Mouse (Mus musculus): ENCODE measurements around the gene Tex50. TPM values are rescaled to one million over a fixed set of nuclear protein-coding genes. Genes with fewer than 3 reads are reported as not detected.
"Not testable (repeated sequence)": the region's sequence is repeated elsewhere in the genome, so short reads cannot be mapped to it uniquely, and the experiment has no call there.

Gene Tex50
- total and polyA plus RNA-seq, 3 experiments = not detected

- Histone ChIP-seq H3K79me2 (ENCODE audit: control insufficient read depth, insufficient read depth, low read length, poor library complexity) (no peaks in the 10 kb centered on the region), H3K9ac (ENCODE audit: control insufficient read depth, low read depth, low read length, poor library complexity, severe bottlenecking) (no peak overlapping the region), H3K4me3 (ENCODE audit: control insufficient read depth in 1 of 2, insufficient read depth in 1 of 2, low read depth in 2 of 2, low read length in 2 of 2) (peak overlapping the region in 1 of 2 experiments; percentile 19; a peak in 1 of 4 replicates), H3K9me3 (replicated peaks; ENCODE audit: insufficient read depth, low read length) (no peaks in the 10 kb centered on the region), H3K4me1 (ENCODE audit: control insufficient read depth in 1 of 2, insufficient read depth in 2 of 2, low read length in 2 of 2) (no peaks in the 10 kb centered on the region; a peak in 1 of 4 replicates), H3K27me3 (ENCODE audit: control insufficient read depth in 1 of 2, insufficient read depth in 2 of 2, low read length in 2 of 2) (0 out of 4 replicates have a peak, but pooled peaks cover 0 to 1% of the 10 kb centered on the region in 2 experiments), H3K36me3 (ENCODE audit: control insufficient read depth in 1 of 2, insufficient read depth in 2 of 2, low read length in 2 of 2) (no peaks in the 10 kb centered on the region), H3K27ac (ENCODE audit: control insufficient read depth, low read depth, low read length) (no peak overlapping the region)
- peak; percentile 22 for DNase-seq (ENCODE audit: low read depth, low spot score)
- TF ChIP-seq CHD1 (IDR thresholded peaks at IDR 0.05; ENCODE audit: low read depth, low read length) (no peak), MYC (IDR thresholded peaks at IDR 0.05; ENCODE audit: low read depth, low read length) (no peak), JUND (IDR thresholded peaks at IDR 0.05; ENCODE audit: low read depth, low read length) (no peak), CHD2 (IDR thresholded peaks at IDR 0.05; ENCODE audit: low read length) (no peak), NRF1 (IDR thresholded peaks at IDR 0.05; ENCODE audit: insufficient read depth, low read depth, low read length, poor library complexity, severe bottlenecking) (no peak), POLR2AphosphoS2 (IDR thresholded peaks at IDR 0.05; ENCODE audit: low read length) (no peak), ZC3H11A (IDR thresholded peaks at IDR 0.05; ENCODE audit: low read depth, low read length) (no peak), USF1 (IDR thresholded peaks at IDR 0.05; ENCODE audit: low read depth, low read length) (no peak), SIN3A (IDR thresholded peaks at IDR 0.05; ENCODE audit: low read length) (no peak), GATA1 (IDR thresholded peaks at IDR 0.05; ENCODE audit: low read depth, low read length) (no peak), MAZ (IDR thresholded peaks at IDR 0.05; ENCODE audit: low read depth, low read length) (no peak), USF2 (IDR thresholded peaks at IDR 0.05; ENCODE audit: borderline replicate concordance in 1 of 2, insufficient read depth in 1 of 2, low read depth in 1 of 2, low read length in 2 of 2) (no peak), RCOR1 (IDR thresholded peaks at IDR 0.05; ENCODE audit: low read depth, low read length) (no peak), CTCF (IDR thresholded peaks at IDR 0.05 in 2 of 3, conservative IDR thresholded peaks at IDR 0.05 in 1 of 3; ENCODE audit: control insufficient read depth in 1 of 3, insufficient read depth in 1 of 3, low read depth in 2 of 3, low read length in 3 of 3, poor library complexity in 1 of 3, severe bottlenecking in 1 of 3) (no peak), UBTF (IDR thresholded peaks at IDR 0.05; ENCODE audit: borderline replicate concordance, insufficient read depth, low read depth, low read length) (no peak), MEF2A (IDR thresholded peaks at IDR 0.05; ENCODE audit: extremely low read depth, insufficient replicate concordance, low read depth, low read length, poor library complexity, severe bottlenecking) (no peak), MAFK (IDR thresholded peaks at IDR 0.05; ENCODE audit: borderline replicate concordance, low read depth, low read length) (no peak)
Observed at GRCm38 (mm10) chr1:161151098-161151497, 8.0 kb downstream of the Tex50 start.

GRCm38 (mm10) chr1:161147888-161148287 is 11.2 kb downstream of the Tex50 start:
- Histone ChIP-seq H3K9ac (ENCODE audit: control insufficient read depth, low read depth, low read length, poor library complexity, severe bottlenecking) (no peak overlapping the region), H3K79me2 (ENCODE audit: control insufficient read depth, insufficient read depth, low read length, poor library complexity) (no peaks in the 10 kb centered on the region), H3K36me3 (ENCODE audit: control insufficient read depth in 1 of 2, insufficient read depth in 2 of 2, low read length in 2 of 2) (no peaks in the 10 kb centered on the region), H3K9me3 (replicated peaks; ENCODE audit: insufficient read depth, low read length) (no peaks in the 10 kb centered on the region), H3K4me3 (ENCODE audit: control insufficient read depth in 1 of 2, insufficient read depth in 1 of 2, low read depth in 2 of 2, low read length in 2 of 2) (no peak overlapping the region), H3K27me3 (ENCODE audit: control insufficient read depth in 1 of 2, insufficient read depth in 2 of 2, low read length in 2 of 2) (0 out of 4 replicates have a peak, but pooled peaks cover 0 to 1% of the 10 kb centered on the region in 2 experiments), H3K27ac (ENCODE audit: control insufficient read depth, low read depth, low read length) (no peak overlapping the region), H3K4me1 (ENCODE audit: control insufficient read depth in 1 of 2, insufficient read depth in 2 of 2, low read length in 2 of 2) (no peaks in the 10 kb centered on the region; a peak in 1 of 4 replicates)
- no peak for DNase-seq (ENCODE audit: low read depth, low spot score)
- TF ChIP-seq RAD21 (IDR thresholded peaks at IDR 0.05; ENCODE audit: low read depth, low read length) = no peak
- peak; percentile 87 for TF ChIP-seq MAFK (IDR thresholded peaks at IDR 0.05; ENCODE audit: borderline replicate concordance, low read depth, low read length)

- H3K9ac ChIP-seq (ENCODE audit: control insufficient read depth, low read depth, low read length, poor library complexity, severe bottlenecking); H3K27ac ChIP-seq (ENCODE audit: control insufficient read depth, low read depth, low read length); H3K79me2 ChIP-seq (ENCODE audit: control insufficient read depth, insufficient read depth, low read length, poor library complexity); DNase-seq (ENCODE audit: low read depth, low spot score); H3K4me3 ChIP-seq (ENCODE audit: control insufficient read depth in 1 of 2, insufficient read depth in 1 of 2, low read depth in 2 of 2, low read length in 2 of 2); H3K9me3 ChIP-seq (replicated peaks; ENCODE audit: insufficient read depth, low read length); H3K36me3 ChIP-seq (ENCODE audit: control insufficient read depth in 1 of 2, insufficient read depth in 2 of 2, low read length in 2 of 2); H3K27me3 ChIP-seq (ENCODE audit: control insufficient read depth in 1 of 2, insufficient read depth in 2 of 2, low read length in 2 of 2); H3K4me1 ChIP-seq (ENCODE audit: control insufficient read depth in 1 of 2, insufficient read depth in 2 of 2, low read length in 2 of 2): not testable (repeated sequence)
Observed at GRCm38 (mm10) chr1:161145611-161146010, 13.5 kb downstream of the Tex50 start.
